Mouse (Mus musculus) testis, postnatal 10 days (tissue): ENCODE data around the gene Odc1.

Source experiments
- DNase-seq: peaks from one replicate; pipeline ENCODE4 v3.0.0; 2021; ENCODE audit warnings: low spot score

The Odc1 gene

GRCm38 (mm10) chr12:17588906-17589612, 44.5 kb downstream of the Odc1 start:
- DNase-seq, result no peak

GRCm38 (mm10) chr12:17591249-17591648, 46.7 kb downstream of the Odc1 start:
- DNase-seq, result no peak

GRCm38 (mm10) chr12:17593956-17594355, 49.4 kb downstream of the Odc1 start:
- no peak for DNase-seq

- DNase-seq, result no peak
Measured at GRCm38 (mm10) chr12:17594701-17595100, 50.1 kb downstream of the Odc1 start.

GRCm38 (mm10) chr12:17595166-17595565, 50.6 kb downstream of the Odc1 start:
- no peak for DNase-seq
